Mouse (Mus musculus) heart, postnatal 0 days (tissue): ENCODE measurements around the gene Pea15a. TPM values are rescaled to one million over a fixed set of nuclear protein-coding genes. Genes with fewer than 3 reads are reported as not detected.

Experiments
- ATAC-seq: fragments of 200-750 bp; cut with Nextera tagmentation; 2 replicates; pipeline ENCODE4 v1.8.0; 2017; ENCODE audit warnings: low read depth, moderate number of reproducible peaks, moderate library complexity; ENCODE audit not compliant: insufficient read depth
- DNase-seq: peaks from one replicate; pipeline ENCODE4 v3.0.0-alpha.2; 2016; ENCODE audit warnings: low spot score
- H3K27ac ChIP-seq: fragments of 300-500 bp; sonication (generic); 2 replicates; pipeline ENCODE4 v1.5.1; 2014; ENCODE audit warnings: low read depth, mild to moderate bottlenecking
- H3K27me3 ChIP-seq: fragments of 300-500 bp; sonication (generic); 2 replicates; pipeline ENCODE4 v1.6.1; 2014; ENCODE audit warnings: low read length, mixed read lengths; ENCODE audit not compliant: control insufficient read depth, insufficient read depth
- H3K36me3 ChIP-seq: fragments of 300-500 bp; sonication (generic); replicated peaks from 2 replicates; pipeline ENCODE4 v1.6.1; 2014; ENCODE audit warnings: low read length, mixed read lengths; ENCODE audit not compliant: control insufficient read depth, insufficient read depth
- H3K4me1 ChIP-seq: fragments of 300-500 bp; sonication (generic); 2 replicates; pipeline ENCODE4 v1.6.1; 2014; ENCODE audit warnings: antibody characterized with exemption; ENCODE audit not compliant: control insufficient read depth, insufficient read depth
- H3K4me2 ChIP-seq: fragments of 300-500 bp; sonication (generic); 2 replicates; pipeline ENCODE4 v1.6.1; 2014; ENCODE audit warnings: low read depth, mild to moderate bottlenecking, low read length, moderate library complexity
- H3K4me3 ChIP-seq: fragments of 300-500 bp; sonication (generic); 2 replicates; pipeline ENCODE4 v1.5.1; 2014; ENCODE audit warnings: low read depth, low read length
- H3K9ac ChIP-seq: fragments of 300-500 bp; sonication (generic); replicated peaks from 2 replicates; pipeline ENCODE4 v1.6.1; 2014; ENCODE audit warnings: low read depth, low read length, mixed read lengths
- H3K9me3 ChIP-seq: fragments of 300-500 bp; sonication (generic); replicated peaks from 2 replicates; pipeline ENCODE4 v1.6.1; 2016; ENCODE audit warnings: low read length; ENCODE audit not compliant: control insufficient read depth
- CTCF ChIP-seq: IDR thresholded peaks from 2 replicates; pipeline ENCODE4 v1.5.1; 2016; ENCODE audit warnings: antibody characterized with exemption, control low read depth, low read depth
- EP300 ChIP-seq: IDR thresholded peaks from 2 replicates; pipeline ENCODE4 v1.6.1; 2016; ENCODE audit warnings: antibody characterized with exemption, low read depth
- WGBS: fragments of 180-500 bp; shearing (Covaris S2); extraction: QIAGEN DNeasy Blood & Tissue Kit; methylation state at CpG from one replicate; pipeline ENCODE4 v1.1.7; 2014; 5-methylcytosine and 5-hydroxymethylcytosine counted together
- polyA plus RNA-seq: library from polyadenylated mRNA; unstranded; fragments of >200 nt; fragmentation: Nextera tagmentation; extraction: Ambion mirVana; gene quantifications from 2 replicates; pipeline ENCODE4 v1.2.1, GENCODE M21; 2015
- total RNA-seq: library from RNA; depleted of rRNA; stranded (reverse); fragments of >200 nt; gene quantifications from 2 replicates; pipeline ENCODE4 v1.2.3, GENCODE M21; 2014; ENCODE audit warnings: low replicate concordance

Pea15a gene
- total and polyA plus RNA-seq, 2 experiments from 2014 or later = 99.3 to 105 TPM

- no peak overlapping the region for H3K4me2 ChIP-seq
- TF ChIP-seq CTCF = no peak
- no peak for TF ChIP-seq EP300
These were observed 23.5 kb downstream of the Pea15a start for GRCm38 (mm10) chr1:172183056-172183455.

GRCm38 (mm10) chr1:172181777-172182176 is 24.8 kb downstream of the Pea15a start:
- WGBS = 82% methylated on average over 3 of the region's 3 CpGs
- no peaks in the 10 kb centered on the region for H3K27me3 ChIP-seq
- H3K36me3 ChIP-seq = peaks cover 77% of the 10 kb centered on the region
- TF ChIP-seq CTCF (no peak), EP300 (no peak)
- DNase-seq = no peak
- no peak overlapping the region for H3K9ac ChIP-seq
- H3K4me1 ChIP-seq = no peaks in the 10 kb centered on the region
- no peak for ATAC-seq
- H3K9me3 ChIP-seq = no peaks in the 10 kb centered on the region
- no peak overlapping the region for H3K4me2 ChIP-seq
- H3K4me3 ChIP-seq = no peak overlapping the region
- H3K27ac ChIP-seq = no peak overlapping the region

More at GRCm38 (mm10) chr1:172183056-172183455, 23.5 kb downstream of the Pea15a start:
- Histone ChIP-seq H3K9me3 (no peaks in the 10 kb centered on the region), H3K27ac (no peak overlapping the region), H3K4me3 (no peak overlapping the region), H3K36me3 (peaks cover 81% of the 10 kb centered on the region), H3K4me1 (no peaks in the 10 kb centered on the region), H3K27me3 (no peaks in the 10 kb centered on the region), H3K9ac (no peak overlapping the region)
- WGBS = 96% methylated on average over 6 of the region's 6 CpGs
- no peak for DNase-seq
- ATAC-seq = no peak

- H3K27ac ChIP-seq = no peak overlapping the region
- H3K9ac ChIP-seq = no peak overlapping the region
- no peaks in the 10 kb centered on the region for H3K27me3 ChIP-seq
- H3K9me3 ChIP-seq = no peaks in the 10 kb centered on the region
- no peak for DNase-seq
- TF ChIP-seq EP300 (no peak), CTCF (no peak)
- H3K4me1 ChIP-seq = no peaks in the 10 kb centered on the region
- H3K36me3 ChIP-seq = peaks cover 73% of the 10 kb centered on the region
- H3K4me2 ChIP-seq = no peak overlapping the region
- 64% methylated on average over 4 of the region's 4 CpGs for WGBS
- H3K4me3 ChIP-seq = no peak overlapping the region
- no peak for ATAC-seq
These were observed 25.7 kb downstream of the Pea15a start for GRCm38 (mm10) chr1:172180881-172181280.

- Histone ChIP-seq H3K4me1 (no peaks in the 10 kb centered on the region), H3K27me3 (no peaks in the 10 kb centered on the region), H3K9me3 (no peaks in the 10 kb centered on the region), H3K4me3 (no peak overlapping the region), H3K36me3 (peaks cover 76% of the 10 kb centered on the region), H3K4me2 (no peak overlapping the region), H3K27ac (no peak overlapping the region), H3K9ac (no peak overlapping the region)
- no peak for TF ChIP-seq EP300
- no peak for TF ChIP-seq CTCF
- DNase-seq (no peak), ATAC-seq (no peak)
- WGBS = 47% methylated on average over 7 of the region's 7 CpGs
These were observed 27.5 kb downstream of the Pea15a start for GRCm38 (mm10) chr1:172179102-172179501.

GRCm38 (mm10) chr1:172177791-172178190 is 28.8 kb downstream of the Pea15a start:
- Histone ChIP-seq H3K9ac (no peak overlapping the region; the same call in 1 of the 2 replicates), H3K4me2 (no peak overlapping the region), H3K27me3 (no peaks in the 10 kb centered on the region), H3K27ac (no peak overlapping the region), H3K4me1 (no peaks in the 10 kb centered on the region), H3K36me3 (peaks cover 84% of the 10 kb centered on the region), H3K4me3 (no peak overlapping the region), H3K9me3 (no peaks in the 10 kb centered on the region)
- ATAC-seq (no peak), DNase-seq (no peak)
- WGBS = 80% methylated on average over 7 of the region's 7 CpGs
- TF ChIP-seq EP300 = no peak
- no peak for TF ChIP-seq CTCF

- Histone ChIP-seq H3K27ac (no peak overlapping the region), H3K9me3 (no peaks in the 10 kb centered on the region), H3K9ac (no peak overlapping the region), H3K4me3 (no peak overlapping the region), H3K36me3 (peaks cover 84% of the 10 kb centered on the region), H3K27me3 (no peaks in the 10 kb centered on the region), H3K4me1 (peaks cover 4% of the 10 kb centered on the region), H3K4me2 (no peak overlapping the region)
- ATAC-seq = no peak
- DNase-seq = no peak
- 73% methylated on average over 5 of the region's 5 CpGs for WGBS
- TF ChIP-seq EP300 (no peak), CTCF (no peak)
These were observed 33.4 kb downstream of the Pea15a start for GRCm38 (mm10) chr1:172173181-172173580.
